Mouse (Mus musculus) liver, embryonic 15.5 days (tissue): ENCODE results near the gene Trim43a. TPM values are rescaled to one million over a fixed set of nuclear protein-coding genes. Genes with fewer than 3 reads are reported as not detected.
"Not testable (repeated sequence)": the region's sequence is repeated elsewhere in the genome, so short reads cannot be mapped to it uniquely, and the experiment has no call there.

Experiments
- ATAC-seq: fragments of 200-750 bp; cut with Nextera tagmentation; 2 replicates; pipeline ENCODE4 v1.8.0; 2017; ENCODE audit warnings: moderate number of reproducible peaks, mild to moderate bottlenecking, moderate library complexity; ENCODE audit not compliant: insufficient read depth
- H3K27ac ChIP-seq: fragments of 300-500 bp; sonication (generic); replicated peaks from 2 replicates; pipeline ENCODE4 v1.5.1; 2015; ENCODE audit warnings: mild to moderate bottlenecking, inconsistent platforms
- H3K27me3 ChIP-seq: fragments of 300-500 bp; sonication (generic); 2 replicates; pipeline ENCODE4 v1.6.1; 2015; ENCODE audit warnings: mild to moderate bottlenecking, inconsistent platforms
- H3K36me3 ChIP-seq: fragments of 300-500 bp; sonication (generic); replicated peaks from 2 replicates; pipeline ENCODE4 v1.6.1; 2015; ENCODE audit warnings: moderate library complexity, mild to moderate bottlenecking, inconsistent platforms
- H3K4me1 ChIP-seq: fragments of 300-500 bp; sonication (generic); replicated peaks from 2 replicates; pipeline ENCODE4 v1.6.1; 2015; ENCODE audit warnings: inconsistent platforms
- H3K4me2 ChIP-seq: fragments of 300-500 bp; sonication (generic); 2 replicates; pipeline ENCODE4 v1.6.1; 2015; ENCODE audit warnings: moderate library complexity, mild to moderate bottlenecking, inconsistent platforms
- H3K4me3 ChIP-seq: fragments of 300-500 bp; sonication (generic); replicated peaks from 2 replicates; pipeline ENCODE4 v1.5.1; 2015; ENCODE audit warnings: mild to moderate bottlenecking, inconsistent platforms
- H3K9ac ChIP-seq: fragments of 300-500 bp; sonication (generic); 2 replicates; pipeline ENCODE4 v1.6.1; 2015; ENCODE audit warnings: moderate library complexity, mild to moderate bottlenecking, inconsistent platforms
- H3K9me3 ChIP-seq: fragments of 300-500 bp; sonication (generic); replicated peaks from 2 replicates; pipeline ENCODE4 v1.6.1; 2016; ENCODE audit warnings: inconsistent platforms
- WGBS: fragments of 180-500 bp; shearing (Covaris S2); methylation state at CpG from one replicate; pipeline ENCODE4 v1.1.7; 2015; ENCODE audit warnings: mixed read lengths; ENCODE audit not compliant: insufficient replicate concordance; 5-methylcytosine and 5-hydroxymethylcytosine counted together
- polyA plus RNA-seq: library from polyadenylated mRNA; unstranded; fragments of >200 nt; fragmentation: Nextera tagmentation; extraction: Ambion mirVana; gene quantifications from 2 replicates; pipeline ENCODE4 v1.2.1, GENCODE M21; 2015

The Trim43a gene
- polyA plus RNA-seq, 1 experiment from 2014 or later, result not detected

- Histone ChIP-seq H3K27me3 (no peaks in the 10 kb centered on the region), H3K36me3 (peaks cover 53% of the 10 kb centered on the region), H3K9ac (no peak overlapping the region), H3K4me1 (no peaks in the 10 kb centered on the region), H3K4me2 (no peak overlapping the region), H3K27ac (no peak overlapping the region), H3K9me3 (no peaks in the 10 kb centered on the region), H3K4me3 (no peak overlapping the region)
- 84% methylated on average over 4 of the region's 4 CpGs for WGBS
- no peak for ATAC-seq
These were observed 22.5 kb upstream of the Trim43a start for GRCm38 (mm10) chr9:88558146-88558545.

GRCm38 (mm10) chr9:88561476-88561875 is 19.2 kb upstream of the Trim43a start:
- ATAC-seq, H3K27me3 ChIP-seq, H3K9ac ChIP-seq, H3K9me3 ChIP-seq, H3K4me1 ChIP-seq, H3K4me2 ChIP-seq, H3K27ac ChIP-seq, H3K4me3 ChIP-seq: not testable (repeated sequence)
- 82% methylated on average over 2 of the region's 2 CpGs for WGBS
- peaks cover 39% of the 10 kb centered on the region for H3K36me3 ChIP-seq

- not testable (repeated sequence) for H3K4me3 ChIP-seq, ATAC-seq, H3K4me2 ChIP-seq, H3K4me1 ChIP-seq, H3K27me3 ChIP-seq, H3K9ac ChIP-seq, H3K27ac ChIP-seq
- H3K9me3 ChIP-seq, result peaks cover 15% of the 10 kb centered on the region
- H3K36me3 ChIP-seq, result peaks cover 44% of the 10 kb centered on the region
- WGBS, result 84% methylated on average over 3 of the region's 3 CpGs
These were observed 10.2 kb upstream of the Trim43a start for GRCm38 (mm10) chr9:88570471-88570870.

GRCm38 (mm10) chr9:88593708-88594107 is 13.0 kb downstream of the Trim43a start:
- H3K27me3 ChIP-seq, H3K4me2 ChIP-seq, H3K9me3 ChIP-seq, H3K4me3 ChIP-seq, H3K36me3 ChIP-seq, H3K4me1 ChIP-seq, H3K9ac ChIP-seq, H3K27ac ChIP-seq, ATAC-seq: not testable (repeated sequence)
- 52% methylated on average over 6 of the region's 6 CpGs for WGBS

- H3K9ac ChIP-seq, H3K9me3 ChIP-seq, H3K27me3 ChIP-seq, H3K27ac ChIP-seq, H3K36me3 ChIP-seq, H3K4me1 ChIP-seq: not testable (repeated sequence)
- Histone ChIP-seq H3K4me3 (peak overlapping the region; percentile 50), H3K4me2 (peak overlapping the region; percentile 72)
- ATAC-seq, result peak; percentile 96
- WGBS, result 2% methylated on average over 44 of the region's 50 CpGs
These were observed 18.8 kb downstream of the Trim43a start for GRCm38 (mm10) chr9:88599206-88600162.

- H3K27me3 ChIP-seq, H3K27ac ChIP-seq, H3K4me2 ChIP-seq, H3K4me1 ChIP-seq, H3K9ac ChIP-seq, ATAC-seq, H3K36me3 ChIP-seq, H3K4me3 ChIP-seq, H3K9me3 ChIP-seq: not testable (repeated sequence)
- 59% methylated on average over 15 of the region's 20 CpGs for WGBS
These were observed 45.3 kb downstream of the Trim43a start for GRCm38 (mm10) chr9:88625803-88626514.

- WGBS, result 52% methylated on average over 1 of the region's 1 CpGs
- H3K4me1 ChIP-seq, H3K27me3 ChIP-seq, H3K4me2 ChIP-seq, H3K36me3 ChIP-seq, ATAC-seq, H3K9me3 ChIP-seq, H3K27ac ChIP-seq, H3K4me3 ChIP-seq, H3K9ac ChIP-seq: not testable (repeated sequence)
These were observed 57.4 kb downstream of the Trim43a start for GRCm38 (mm10) chr9:88638125-88638524.

Other genes starting within 250 kb of the Trim43a start
- gene Snx14, start 141.9 kb upstream of the Trim43a start, polyA plus RNA-seq, result 9.7 and 11.0 TPM in 2 replicates
- 0.18 and 0.35 TPM in 2 replicates for gene Gm20537, start 124.3 kb upstream of the Trim43a start, polyA plus RNA-seq
- 28.9 and 33.1 TPM in 2 replicates for gene Syncrip, start 98.3 kb upstream of the Trim43a start, polyA plus RNA-seq
- gene Zfp949, start 32.9 kb upstream of the Trim43a start, polyA plus RNA-seq, result 6.4 and 7.9 TPM in 2 replicates
- 25.7 and 26.9 TPM in 2 replicates for gene Mthfsl, start 139.4 kb downstream of the Trim43a start, polyA plus RNA-seq
- 0.26 TPM in 1 of 2 replicates, not detected in the other for gene Bcl2a1d, start 151.0 kb downstream of the Trim43a start, polyA plus RNA-seq